Mouse (Mus musculus) embryonic facial prominence, embryonic 13.5 days (tissue): ENCODE measurements around the gene Sptbn4. TPM values are rescaled to one million over a fixed set of nuclear protein-coding genes. Genes with fewer than 3 reads are reported as not detected.

Source experiments
- ATAC-seq: fragments of 200-750 bp; cut with Nextera tagmentation; 2 replicates; pipeline ENCODE4 v1.8.0; 2017; ENCODE audit warnings: low read depth; ENCODE audit not compliant: insufficient number of reproducible peaks, insufficient read depth, low FRiP score, low TSS enrichment
- H3K27ac ChIP-seq: fragments of 300-500 bp; sonication (generic); 2 replicates; pipeline ENCODE4 v1.5.1; 2015; ENCODE audit warnings: moderate library complexity, mild to moderate bottlenecking, inconsistent platforms
- H3K27me3 ChIP-seq: fragments of 300-500 bp; sonication (generic); 2 replicates; pipeline ENCODE4 v1.6.1; 2015; ENCODE audit warnings: mild to moderate bottlenecking, inconsistent platforms
- H3K36me3 ChIP-seq: fragments of 300-500 bp; sonication (generic); 2 replicates; pipeline ENCODE4 v1.6.1; 2015; ENCODE audit warnings: mild to moderate bottlenecking, inconsistent platforms
- H3K4me1 ChIP-seq: fragments of 300-500 bp; sonication (generic); 2 replicates; pipeline ENCODE4 v1.6.1; 2015; ENCODE audit warnings: inconsistent platforms
- H3K4me2 ChIP-seq: fragments of 300-500 bp; sonication (generic); 2 replicates; pipeline ENCODE4 v1.6.1; 2015; ENCODE audit warnings: moderate library complexity, mild to moderate bottlenecking, inconsistent platforms
- H3K4me3 ChIP-seq: fragments of 300-500 bp; sonication (generic); 2 replicates; pipeline ENCODE4 v1.5.1; 2015; ENCODE audit warnings: mild to moderate bottlenecking, inconsistent platforms
- H3K9ac ChIP-seq: fragments of 300-500 bp; sonication (generic); 2 replicates; pipeline ENCODE4 v1.6.1; 2015; ENCODE audit warnings: mild to moderate bottlenecking, inconsistent platforms
- H3K9me3 ChIP-seq: fragments of 300-500 bp; sonication (generic); 2 replicates; pipeline ENCODE4 v1.6.1; 2016; ENCODE audit warnings: inconsistent platforms
- WGBS: fragments of 180-500 bp; shearing (Covaris S2); methylation state at CpG from one replicate; pipeline ENCODE4 v1.1.7; 2015; ENCODE audit warnings: mixed read lengths; 5-methylcytosine and 5-hydroxymethylcytosine counted together
- polyA plus RNA-seq: library from polyadenylated mRNA; unstranded; fragments of >200 nt; fragmentation: Nextera tagmentation; extraction: Ambion mirVana; gene quantifications from 2 replicates; pipeline ENCODE4 v1.2.1, GENCODE M21; 2015

The Sptbn4 gene
- polyA plus RNA-seq, 1 experiment from 2014 or later: 0.73 TPM

DNA sequence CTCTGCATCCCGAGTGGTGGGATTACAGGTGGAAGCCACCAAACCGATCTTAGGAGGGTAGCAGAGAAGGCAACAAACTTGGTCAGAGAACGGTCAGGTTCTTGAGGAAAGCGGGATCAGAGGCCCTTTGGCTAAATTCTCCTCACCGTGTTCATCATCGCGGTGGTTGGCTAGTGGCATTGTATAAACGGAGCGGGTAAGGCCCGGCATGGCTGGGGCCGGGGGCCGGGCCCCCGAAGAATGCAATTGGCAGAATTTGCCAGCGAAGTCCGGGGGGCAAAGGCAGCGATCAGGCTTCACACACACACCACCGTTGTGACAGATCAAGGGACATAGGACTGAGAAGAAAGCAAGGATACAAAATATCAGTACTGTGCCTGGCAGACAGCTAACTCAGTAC is 117.5 kb downstream of the Sptbn4 start:
- H3K27ac ChIP-seq: no peak overlapping the region
- H3K9ac ChIP-seq: no peak overlapping the region
- no peaks in the 10 kb centered on the region for H3K9me3 ChIP-seq
- peak overlapping the region; percentile 93 for H3K4me2 ChIP-seq
- peaks cover 99% of the 10 kb centered on the region for H3K27me3 ChIP-seq
- peaks cover 10% of the 10 kb centered on the region; the same call in 1 of the 2 replicates for H3K36me3 ChIP-seq
- 23% methylated on average over 17 of the region's 17 CpGs for WGBS
- peaks cover 69% of the 10 kb centered on the region for H3K4me1 ChIP-seq
- ATAC-seq: no peak
- H3K4me3 ChIP-seq: peak overlapping the region; percentile 61

DNA sequence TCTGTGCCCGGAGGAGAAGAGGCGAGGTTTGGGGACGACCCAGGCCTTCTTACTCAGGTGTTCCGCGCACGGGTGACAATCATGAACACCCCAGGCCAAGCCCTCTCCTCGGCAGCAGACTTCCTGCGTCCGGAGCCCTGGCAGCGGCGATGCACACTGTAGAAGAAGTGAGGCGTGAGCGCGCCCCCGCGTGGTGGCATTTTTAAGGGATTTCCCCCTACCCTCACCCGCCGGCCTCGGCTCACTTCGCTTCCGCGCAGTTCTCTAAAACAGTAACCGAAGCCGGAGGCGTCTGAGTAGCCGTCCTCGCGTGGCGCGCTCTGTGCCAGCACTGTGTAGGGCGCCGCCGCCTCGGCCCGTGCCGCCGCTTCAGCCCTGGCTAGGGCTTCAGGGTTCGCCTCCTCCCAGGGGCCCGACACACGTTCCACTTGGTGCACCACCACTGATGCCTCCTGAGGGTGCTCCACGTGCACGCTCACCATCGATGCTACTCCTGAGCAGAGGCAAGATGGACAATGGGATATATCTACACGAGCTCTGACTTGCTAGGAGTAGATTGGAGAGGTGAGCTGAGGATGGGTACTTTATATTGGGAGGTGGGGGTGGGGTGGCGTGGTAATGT is 118.0 kb downstream of the Sptbn4 start:
- Histone ChIP-seq H3K27me3 (peaks cover 99% of the 10 kb centered on the region), H3K4me3 (peak overlapping the region; percentile 24), H3K36me3 (peaks cover 10% of the 10 kb centered on the region; the same call in 1 of the 2 replicates), H3K4me2 (peak overlapping the region; percentile 93), H3K27ac (no peak overlapping the region), H3K9me3 (no peaks in the 10 kb centered on the region), H3K9ac (peak overlapping the region; percentile 33; the same call in 1 of the 2 replicates), H3K4me1 (peaks cover 64% of the 10 kb centered on the region)
- WGBS: 3% methylated on average over 45 of the region's 45 CpGs
- peak; percentile 8; the same call in 1 of the 2 replicates for ATAC-seq

DNA sequence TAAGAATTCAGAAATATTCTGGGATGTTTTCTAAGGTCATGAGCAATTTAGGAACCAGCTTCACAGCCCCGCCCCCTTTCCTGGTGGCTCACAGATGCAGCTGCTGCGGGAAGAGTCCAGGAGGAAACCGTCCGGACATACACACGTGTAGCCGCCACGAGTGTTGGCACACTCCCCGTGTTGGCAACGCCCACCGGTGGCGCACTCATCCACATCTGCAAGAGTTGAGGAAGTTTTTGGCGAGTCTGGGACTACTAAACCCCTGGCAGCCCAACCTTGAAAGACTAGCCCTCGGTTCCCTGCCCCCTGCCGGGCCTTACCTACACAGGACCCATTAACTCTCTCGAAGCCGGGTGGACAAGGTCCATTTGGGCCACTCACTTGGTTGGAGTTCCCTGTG is 118.8 kb downstream of the Sptbn4 start:
- H3K9me3 ChIP-seq: no peaks in the 10 kb centered on the region
- 40% methylated on average over 16 of the region's 16 CpGs for WGBS
- H3K36me3 ChIP-seq: peaks cover 18% of the 10 kb centered on the region; the same call in 1 of the 2 replicates
- ATAC-seq: no peak
- 0 out of 2 replicates have a peak overlapping the region, but pooled peaks have one; percentile 93 for H3K4me2 ChIP-seq
- H3K9ac ChIP-seq: no peak overlapping the region
- no peak overlapping the region for H3K4me3 ChIP-seq
- peaks cover 56% of the 10 kb centered on the region for H3K4me1 ChIP-seq
- H3K27ac ChIP-seq: no peak overlapping the region
- H3K27me3 ChIP-seq: peaks cover 99% of the 10 kb centered on the region

DNA sequence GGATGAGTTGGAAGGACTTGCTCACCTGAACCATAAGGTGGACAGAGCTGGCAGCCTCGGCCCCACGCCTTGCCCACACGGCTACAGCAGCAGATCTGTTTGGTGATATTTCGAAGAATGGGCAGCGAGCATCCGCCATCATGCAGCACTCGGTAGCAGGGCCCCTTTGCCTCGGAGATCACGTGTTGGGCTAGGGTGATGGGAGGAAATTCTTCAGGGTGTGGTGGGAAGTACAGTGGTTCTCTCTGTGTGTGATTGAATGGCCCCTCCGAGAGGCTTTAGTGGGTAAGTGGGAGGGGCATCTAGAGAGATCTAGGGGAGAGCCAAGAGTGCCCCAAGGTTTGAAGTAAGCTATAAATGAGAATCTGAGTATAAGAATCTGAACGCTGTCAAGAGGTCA is 119.3 kb downstream of the Sptbn4 start:
- H3K4me3 ChIP-seq: no peak overlapping the region
- H3K36me3 ChIP-seq: peaks cover 22% of the 10 kb centered on the region; the same call in 1 of the 2 replicates
- 87% methylated on average over 11 of the region's 11 CpGs for WGBS
- no peak overlapping the region for H3K9ac ChIP-seq
- H3K9me3 ChIP-seq: no peaks in the 10 kb centered on the region
- H3K27ac ChIP-seq: no peak overlapping the region
- H3K4me2 ChIP-seq: no peak overlapping the region
- ATAC-seq: no peak
- peaks cover 98% of the 10 kb centered on the region for H3K27me3 ChIP-seq
- peaks cover 53% of the 10 kb centered on the region for H3K4me1 ChIP-seq

DNA sequence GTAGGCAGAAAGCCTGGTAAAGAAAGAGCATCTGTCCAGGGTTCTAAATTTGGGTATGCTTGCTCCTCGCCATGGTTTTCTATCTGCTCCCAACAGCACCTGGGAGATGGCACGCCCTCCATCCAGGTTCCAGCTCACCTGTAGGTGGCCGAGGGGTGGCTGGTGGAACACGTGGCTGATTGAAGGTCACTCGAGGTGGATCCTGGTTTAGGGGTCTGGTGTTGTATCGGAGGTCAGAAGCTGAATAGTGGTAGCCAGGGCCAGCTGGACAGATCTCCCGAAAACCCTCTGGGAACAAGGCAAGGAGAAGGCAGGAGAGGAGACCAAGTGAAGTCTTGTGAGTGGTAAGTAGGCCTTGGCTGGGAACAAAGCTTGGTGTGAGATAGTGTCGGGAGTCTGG is 120.0 kb downstream of the Sptbn4 start:
- Histone ChIP-seq H3K4me1 (peaks cover 46% of the 10 kb centered on the region), H3K27me3 (peaks cover 98% of the 10 kb centered on the region), H3K4me2 (no peak overlapping the region), H3K4me3 (no peak overlapping the region), H3K36me3 (peaks cover 22% of the 10 kb centered on the region; the same call in 1 of the 2 replicates), H3K27ac (no peak overlapping the region), H3K9me3 (no peaks in the 10 kb centered on the region), H3K9ac (no peak overlapping the region)
- WGBS: 89% methylated on average over 8 of the region's 8 CpGs
- ATAC-seq: no peak

DNA sequence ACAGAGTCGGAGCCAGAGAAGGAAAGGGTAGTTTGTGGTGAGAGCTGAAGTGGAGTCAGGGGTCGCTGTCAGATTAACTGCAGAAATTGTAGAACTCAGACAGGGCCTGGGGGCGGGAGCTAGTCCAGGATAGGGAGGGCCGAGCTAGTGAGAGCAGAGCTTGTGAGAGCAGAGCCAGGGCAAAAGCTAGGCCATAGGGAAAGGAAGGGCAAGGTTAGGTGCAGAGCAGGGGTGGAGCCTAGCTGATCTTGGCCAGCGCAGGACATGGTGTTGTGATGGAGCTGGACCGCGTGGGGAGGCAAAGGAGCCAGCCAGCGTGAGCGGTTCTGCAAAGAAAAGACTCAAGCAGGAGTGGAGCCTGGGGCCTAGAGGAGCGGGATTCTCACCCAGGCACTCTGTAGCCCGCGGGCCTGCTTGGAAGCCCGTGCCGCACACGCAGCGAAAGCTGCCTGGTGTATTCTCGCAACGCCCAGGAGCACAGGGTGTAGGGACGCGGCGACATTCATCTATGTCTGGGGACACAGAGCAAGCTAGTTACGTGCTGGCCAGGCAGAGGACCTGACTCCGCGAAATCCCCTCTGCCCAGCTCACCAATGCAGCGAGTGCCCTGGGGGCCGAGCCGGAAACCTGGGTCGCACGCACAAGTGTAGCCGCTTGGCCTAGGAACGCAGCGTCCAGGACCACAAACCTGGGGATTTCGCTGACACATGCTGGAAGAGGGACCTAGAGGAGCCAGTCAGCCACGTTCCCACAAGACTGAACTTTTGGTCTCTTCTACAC is 121.2 kb downstream of the Sptbn4 start:
- Histone ChIP-seq H3K4me2 (peak overlapping the region; percentile 59), H3K4me3 (peak overlapping the region; percentile 39), H3K27me3 (peaks cover 96% of the 10 kb centered on the region), H3K9ac (0 out of 2 replicates have a peak overlapping the region, but pooled peaks have one; percentile 6), H3K27ac (no peak overlapping the region), H3K4me1 (peaks cover 34% of the 10 kb centered on the region), H3K9me3 (no peaks in the 10 kb centered on the region), H3K36me3 (peaks cover 22% of the 10 kb centered on the region; the same call in 1 of the 2 replicates)
- no peak for ATAC-seq
- 34% methylated on average over 34 of the region's 34 CpGs for WGBS

DNA sequence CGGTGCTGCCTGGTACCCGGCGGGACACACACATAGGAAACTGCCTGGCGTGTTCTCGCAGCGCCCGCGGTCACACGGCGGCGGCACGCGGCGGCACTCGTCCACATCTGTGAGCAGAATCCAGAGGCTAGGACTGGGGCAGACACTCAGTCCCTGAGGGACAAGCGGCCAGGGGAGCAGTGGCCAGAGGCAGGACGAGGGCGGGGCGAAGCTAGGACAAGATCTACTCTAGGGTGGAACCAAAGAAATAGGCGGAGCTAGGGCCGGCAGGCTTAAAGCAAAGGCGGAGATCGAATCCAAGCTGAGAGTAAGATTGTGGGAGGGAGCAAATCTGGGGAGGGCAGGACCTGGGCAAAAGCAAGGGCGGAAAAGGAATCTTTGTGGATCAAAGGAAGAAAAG is 121.8 kb downstream of the Sptbn4 start:
- H3K4me1 ChIP-seq: peaks cover 28% of the 10 kb centered on the region
- peak overlapping the region; percentile 39 for H3K4me3 ChIP-seq
- peak overlapping the region; percentile 59 for H3K4me2 ChIP-seq
- peaks cover 22% of the 10 kb centered on the region; the same call in 1 of the 2 replicates for H3K36me3 ChIP-seq
- no peaks in the 10 kb centered on the region for H3K9me3 ChIP-seq
- no peak for ATAC-seq
- H3K27ac ChIP-seq: no peak overlapping the region
- peaks cover 90% of the 10 kb centered on the region for H3K27me3 ChIP-seq
- WGBS: 2% methylated on average over 24 of the region's 24 CpGs
- peak overlapping the region; percentile 54 for H3K9ac ChIP-seq

DNA sequence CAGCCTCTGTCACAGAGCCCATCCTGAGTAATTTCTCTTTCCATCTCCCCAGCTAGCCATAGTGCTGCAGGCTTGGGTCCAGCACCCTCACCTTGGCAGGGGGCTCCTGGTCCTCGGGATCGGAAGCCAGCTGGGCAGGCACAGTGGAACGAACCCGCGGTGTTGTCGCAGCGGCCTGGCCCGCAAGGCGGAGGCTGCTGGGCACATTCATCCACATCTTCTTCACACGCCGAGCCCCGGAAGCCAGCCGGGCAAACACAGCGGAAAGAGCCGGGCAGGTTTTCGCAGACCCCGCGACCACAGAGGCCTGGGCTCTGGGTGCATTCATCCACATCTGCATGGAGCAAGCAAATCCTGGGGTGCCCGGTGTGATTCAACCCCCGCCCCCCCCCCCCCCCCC is 122.6 kb downstream of the Sptbn4 start:
- Histone ChIP-seq H3K9me3 (no peaks in the 10 kb centered on the region), H3K9ac (no peak overlapping the region), H3K4me3 (no peak overlapping the region), H3K4me1 (peaks cover 21% of the 10 kb centered on the region), H3K36me3 (peaks cover 22% of the 10 kb centered on the region; the same call in 1 of the 2 replicates), H3K27ac (no peak overlapping the region), H3K4me2 (no peak overlapping the region), H3K27me3 (peaks cover 83% of the 10 kb centered on the region)
- ATAC-seq: no peak
- 51% methylated on average over 18 of the region's 20 CpGs for WGBS

DNA sequence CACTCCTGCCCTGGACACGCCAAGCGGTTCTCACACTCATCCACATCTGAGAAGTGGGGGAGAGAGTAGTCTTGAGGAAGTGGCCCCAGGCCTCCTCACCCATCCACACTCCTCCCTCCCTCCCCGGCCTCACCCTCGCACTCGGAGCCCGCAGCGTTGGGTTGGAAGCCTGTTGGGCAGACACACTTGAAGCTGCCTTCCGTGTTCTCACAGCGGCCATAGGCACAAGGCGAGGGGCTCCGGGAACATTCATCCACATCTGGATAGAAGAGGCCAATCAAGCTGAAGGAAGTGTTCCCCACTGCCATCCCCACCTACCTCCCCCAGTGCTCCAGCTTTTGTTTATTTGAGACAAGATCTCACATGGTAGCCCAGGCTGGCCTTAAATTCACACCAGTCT is 123.3 kb downstream of the Sptbn4 start:
- ATAC-seq: no peak
- H3K9me3 ChIP-seq: no peaks in the 10 kb centered on the region
- H3K4me1 ChIP-seq: peaks cover 14% of the 10 kb centered on the region
- peaks cover 75% of the 10 kb centered on the region for H3K27me3 ChIP-seq
- no peak overlapping the region for H3K9ac ChIP-seq
- no peak overlapping the region for H3K4me3 ChIP-seq
- H3K36me3 ChIP-seq: peaks cover 22% of the 10 kb centered on the region; the same call in 1 of the 2 replicates
- WGBS: 96% methylated on average over 11 of the region's 11 CpGs
- H3K27ac ChIP-seq: no peak overlapping the region
- no peak overlapping the region for H3K4me2 ChIP-seq

DNA sequence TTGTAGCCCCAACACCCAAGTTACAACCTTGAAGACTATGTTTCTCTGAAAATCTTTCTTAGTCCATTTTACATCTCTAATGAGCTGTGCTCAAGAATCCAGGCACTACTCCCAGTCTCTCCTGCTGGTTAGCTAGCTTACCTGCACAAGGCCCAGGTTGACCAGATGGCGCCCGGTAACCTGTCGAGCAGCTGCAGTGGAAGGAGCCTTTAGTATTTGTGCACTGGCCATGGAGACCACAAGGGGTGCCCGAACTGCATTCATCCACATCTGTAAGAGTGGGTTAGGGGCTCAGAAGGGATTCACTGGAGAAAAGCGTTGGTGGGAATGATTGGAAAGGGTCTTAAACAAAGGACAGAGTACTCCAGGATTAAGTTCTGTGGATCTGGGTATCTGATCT is 124.5 kb downstream of the Sptbn4 start:
- no peaks in the 10 kb centered on the region for H3K9me3 ChIP-seq
- 88% methylated on average over 5 of the region's 5 CpGs for WGBS
- H3K4me1 ChIP-seq: peaks cover 13% of the 10 kb centered on the region
- H3K27ac ChIP-seq: no peak overlapping the region
- H3K9ac ChIP-seq: no peak overlapping the region
- no peak overlapping the region for H3K4me3 ChIP-seq
- no peak for ATAC-seq
- peaks cover 22% of the 10 kb centered on the region; the same call in 1 of the 2 replicates for H3K36me3 ChIP-seq
- H3K4me2 ChIP-seq: no peak overlapping the region
- peaks cover 63% of the 10 kb centered on the region for H3K27me3 ChIP-seq

DNA sequence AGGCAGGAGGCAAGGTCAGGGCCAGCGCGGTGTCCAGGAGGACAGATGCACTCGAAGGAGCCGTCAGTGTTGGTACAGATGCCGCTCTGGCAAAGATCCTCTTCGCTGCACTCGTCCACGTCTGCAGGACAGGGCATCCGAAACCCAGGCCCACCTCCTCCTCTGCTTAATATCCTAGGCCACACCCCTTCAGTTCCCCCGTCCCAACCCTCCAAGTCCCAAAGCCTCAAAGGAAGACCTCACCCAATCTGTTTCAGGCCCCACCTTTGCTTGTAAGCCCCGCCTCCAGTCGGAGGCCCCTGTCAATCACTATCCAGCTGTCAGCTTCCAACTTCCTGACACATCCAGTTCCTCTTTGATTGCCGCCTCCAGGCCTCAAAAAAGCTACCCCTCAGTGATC is 125.2 kb downstream of the Sptbn4 start:
- no peak overlapping the region for H3K27ac ChIP-seq
- peaks cover 13% of the 10 kb centered on the region for H3K4me1 ChIP-seq
- no peak overlapping the region for H3K9ac ChIP-seq
- ATAC-seq: no peak
- no peak overlapping the region for H3K4me2 ChIP-seq
- H3K9me3 ChIP-seq: no peaks in the 10 kb centered on the region
- peaks cover 56% of the 10 kb centered on the region for H3K27me3 ChIP-seq
- no peak overlapping the region for H3K4me3 ChIP-seq
- 13% methylated on average over 13 of the region's 13 CpGs for WGBS
- H3K36me3 ChIP-seq: peaks cover 19% of the 10 kb centered on the region; the same call in 1 of the 2 replicates
